Comparison of ENCODE assay signal across 32 mouse cellular contexts in the genomic region with DNA sequence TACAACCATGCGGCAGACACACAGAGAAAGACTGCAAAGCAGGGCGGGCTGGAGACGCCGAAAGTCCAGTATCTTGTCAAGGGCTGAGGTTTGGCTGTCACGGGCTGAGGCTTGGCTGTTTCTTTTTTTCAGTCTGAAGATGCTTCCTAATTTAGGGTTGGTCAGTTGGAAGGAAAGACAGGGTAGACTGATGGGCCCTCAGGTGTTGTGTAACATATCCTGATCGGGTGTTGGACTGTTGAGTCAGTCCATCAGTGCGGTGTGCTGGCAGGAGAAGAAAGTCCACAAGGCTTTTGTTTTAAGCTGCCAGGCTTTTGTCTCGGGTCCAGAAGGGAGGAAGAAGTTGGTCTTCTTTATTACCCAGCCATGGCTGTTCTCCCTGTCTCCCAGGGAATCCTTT. TPM values are rescaled to one million over a fixed set of nuclear protein-coding genes. Genes with fewer than 3 reads are reported as not detected.
"Had no signal": no experiment of that assay in that cellular context is flagged by ENCODE, and none has a peak within 500 bp of the region (broad histone marks: within the 10 kb centered on the region; RNA-seq: fewer than 3 reads in every experiment).

No protein-coding gene starts in this region.

- H3K9me3 ChIP-seq: heart, embryonic 13.5 days; heart, embryonic 15.5 days; hindbrain, embryonic 10.5 days; hindbrain, embryonic 12.5 days; intestine, embryonic 15.5 days; limb, embryonic 10.5 days; limb, embryonic 12.5 days had no signal

- H3K4me1 ChIP-seq: heart, embryonic 13.5 days; heart, embryonic 15.5 days; hindbrain, embryonic 10.5 days; hindbrain, embryonic 12.5 days; intestine, embryonic 15.5 days; limb, embryonic 10.5 days; limb, embryonic 12.5 days had no signal

- ATAC-seq: forebrain, postnatal 0 days; hindbrain, embryonic 16.5 days; inflammation-experienced regulatory T-cells, adult 6 months; intestine, embryonic 15.5 days; intestine, postnatal 0 days had no signal

- H3K36me3 ChIP-seq: heart, embryonic 13.5 days; heart, embryonic 15.5 days; intestine, embryonic 15.5 days; limb, embryonic 12.5 days had no signal

- DNase-seq: forebrain, postnatal 0 days; gastrocnemius, postnatal 14 days; heart, adult 11 months; heart, adult 2 months; heart, postnatal 14 days; heart, postnatal 36 days; kidney, adult 18-20 months; kidney, adult 8-10 months; kidney, postnatal 10 days; kidney, postnatal 25 days; kidney, postnatal 4 days had no signal

- H3K4me3 ChIP-seq: heart, adult 2 months; heart, embryonic 13.5 days; heart, embryonic 15.5 days; hindbrain, embryonic 10.5 days; hindbrain, embryonic 12.5 days; intestine, embryonic 15.5 days; layer of hippocampus, adult 2 months; limb, embryonic 10.5 days; limb, embryonic 12.5 days had no signal

- H3K27ac ChIP-seq: heart, adult 2 months; heart, embryonic 13.5 days; heart, embryonic 15.5 days; hindbrain, embryonic 10.5 days; hindbrain, embryonic 12.5 days; hindbrain, embryonic 14.5 days; intestine, embryonic 15.5 days; layer of hippocampus, adult 2 months; limb, embryonic 10.5 days; limb, embryonic 12.5 days had no signal

- H3K4me2 ChIP-seq: heart, embryonic 11.5 days; heart, embryonic 13.5 days; heart, embryonic 15.5 days; hindbrain, embryonic 12.5 days; hindbrain, embryonic 14.5 days; intestine, embryonic 15.5 days; limb, embryonic 12.5 days had no signal

- H3K27me3 ChIP-seq: heart, embryonic 13.5 days; heart, embryonic 15.5 days; hindbrain, embryonic 12.5 days; intestine, embryonic 15.5 days; limb, embryonic 12.5 days had no signal

- H3K9ac ChIP-seq: forebrain, postnatal 0 days; heart, embryonic 13.5 days; heart, embryonic 15.5 days; hindbrain, embryonic 12.5 days; hindbrain, embryonic 14.5 days; intestine, embryonic 15.5 days; limb, embryonic 12.5 days had no signal

RNA-seq across cellular contexts. Expression of gene Cldn15, which starts 7.3 kb away (rescaled TPM):
- total RNA-seq: layer of hippocampus, postnatal 10 days; left cerebral cortex, postnatal 10 days; left cerebral cortex, postnatal 36 days had no signal
- polyA plus RNA-seq: inflammation-experienced regulatory T-cells, adult 6 months had no signal

RNA-seq across cellular contexts. Expression of gene Vgf, which starts 52.5 kb away (rescaled TPM):
- total RNA-seq: gastrocnemius, adult 18-20 months; gastrocnemius, adult 8-10 months; gastrocnemius, postnatal 14 days; gastrocnemius, postnatal 4 days; heart, adult 2 months; heart, postnatal 14 days; liver, adult 2 months had no signal
- polyA plus RNA-seq: heart, embryonic 15.5 days; heart, postnatal 0 days; inflammation-experienced regulatory T-cells, adult 6 months; liver, adult 2 months had no signal
